Mouse (Mus musculus) lung, postnatal 0 days (tissue): ENCODE measurements around the gene Mcl1. TPM values are rescaled to one million over a fixed set of nuclear protein-coding genes. Genes with fewer than 3 reads are reported as not detected.

Source experiments
- ATAC-seq: fragments of 200-750 bp; cut with Nextera tagmentation; 2 replicates; pipeline ENCODE4 v1.8.0; 2017; ENCODE audit warnings: moderate library complexity
- DNase-seq: peaks from one replicate; pipeline ENCODE4 v3.0.0-alpha.2; 2016; ENCODE audit warnings: low spot score
- H3K27ac ChIP-seq: fragments of 300-500 bp; sonication (generic); 2 replicates; pipeline ENCODE4 v1.5.1; 2014; ENCODE audit warnings: antibody characterized with exemption, mild to moderate bottlenecking, low read length, mixed read lengths
- H3K27me3 ChIP-seq: fragments of 300-500 bp; sonication (generic); replicated peaks from 2 replicates; pipeline ENCODE4 v1.6.1; 2014; ENCODE audit warnings: low read length, mixed read lengths; ENCODE audit not compliant: insufficient read depth
- H3K36me3 ChIP-seq: fragments of 300-500 bp; sonication (generic); 2 replicates; pipeline ENCODE4 v1.6.1; 2014; ENCODE audit warnings: low read length, mixed read lengths; ENCODE audit not compliant: insufficient read depth
- H3K4me1 ChIP-seq: fragments of 300-500 bp; sonication (generic); 2 replicates; pipeline ENCODE4 v1.6.1; 2014; ENCODE audit warnings: antibody characterized with exemption, low read depth, low read length, mixed read lengths; ENCODE audit not compliant: insufficient read depth
- H3K4me2 ChIP-seq: fragments of 300-500 bp; sonication (generic); replicated peaks from 2 replicates; pipeline ENCODE4 v1.6.1; 2014; ENCODE audit warnings: low read depth, mild to moderate bottlenecking, low read length, moderate library complexity, mixed read lengths
- H3K4me3 ChIP-seq: fragments of 300-500 bp; sonication (generic); 2 replicates; pipeline ENCODE4 v1.5.1; 2014; ENCODE audit warnings: low read depth, low read length
- H3K9ac ChIP-seq: fragments of 300-500 bp; sonication (generic); replicated peaks from 2 replicates; pipeline ENCODE4 v1.6.1; 2014; ENCODE audit warnings: low read depth, mild to moderate bottlenecking
- H3K9me3 ChIP-seq: fragments of 300-500 bp; sonication (generic); 2 replicates; pipeline ENCODE4 v1.6.1; 2016; ENCODE audit warnings: low read length, mixed read lengths
- CTCF ChIP-seq: IDR thresholded peaks from 2 replicates; pipeline ENCODE4 v1.5.1; 2016; ENCODE audit warnings: antibody characterized with exemption, mild to moderate bottlenecking
- EP300 ChIP-seq: IDR thresholded peaks from 2 replicates; pipeline ENCODE4 v1.6.1; 2016; ENCODE audit warnings: antibody characterized with exemption, mild to moderate bottlenecking, control low read depth
- WGBS: fragments of 180-500 bp; shearing (Covaris S2); extraction: QIAGEN DNeasy Blood & Tissue Kit; methylation state at CpG from one replicate; pipeline ENCODE4 v1.1.7; 2014; 5-methylcytosine and 5-hydroxymethylcytosine counted together
- polyA plus RNA-seq: library from polyadenylated mRNA; unstranded; fragments of >200 nt; fragmentation: Nextera tagmentation; extraction: Ambion mirVana; gene quantifications from 2 replicates; pipeline ENCODE4 v1.2.1, GENCODE M21; 2015

The Mcl1 gene
- polyA plus RNA-seq, 1 experiment from 2014 or later, result 101 TPM

- WGBS, result 12% methylated on average over 7 of the region's 7 CpGs
- H3K4me3 ChIP-seq, result peak overlapping the region; percentile 99
- no peaks in the 10 kb centered on the region for H3K9me3 ChIP-seq
- DNase-seq (peak; percentile 37), ATAC-seq (no peak)
- H3K4me2 ChIP-seq, result peak overlapping the region; percentile 71
- peak overlapping the region; percentile 100 for H3K9ac ChIP-seq
- peaks cover 44% of the 10 kb centered on the region for H3K4me1 ChIP-seq
- TF ChIP-seq EP300, result no peak
- TF ChIP-seq CTCF, result no peak
- H3K27ac ChIP-seq, result peak overlapping the region; percentile 52
- no peaks in the 10 kb centered on the region for H3K27me3 ChIP-seq
- H3K36me3 ChIP-seq, result peaks cover 26% of the 10 kb centered on the region; the same call in 1 of the 2 replicates
Observed at GRCm38 (mm10) chr3:95661945-95662715, 3.5 kb downstream of the Mcl1 start.

- DNase-seq (no peak), ATAC-seq (no peak)
- Histone ChIP-seq H3K4me3 (peak overlapping the region; percentile 99), H3K9me3 (no peaks in the 10 kb centered on the region), H3K4me2 (peak overlapping the region; percentile 71), H3K27ac (0 out of 2 replicates have a peak overlapping the region, but pooled peaks have one; percentile 90), H3K36me3 (peaks cover 26% of the 10 kb centered on the region; the same call in 1 of the 2 replicates), H3K4me1 (peaks cover 48% of the 10 kb centered on the region), H3K27me3 (no peaks in the 10 kb centered on the region), H3K9ac (no peak overlapping the region; the same call in 1 of the 2 replicates)
- WGBS, result 60% methylated on average over 7 of the region's 7 CpGs
- no peak for TF ChIP-seq CTCF
- no peak for TF ChIP-seq EP300
Observed at GRCm38 (mm10) chr3:95662724-95663449, 4.3 kb downstream of the Mcl1 start.

- peaks cover 26% of the 10 kb centered on the region; the same call in 1 of the 2 replicates for H3K36me3 ChIP-seq
- 63% methylated on average over 2 of the region's 2 CpGs for WGBS
- H3K4me3 ChIP-seq, result no peak overlapping the region
- H3K9me3 ChIP-seq, result no peaks in the 10 kb centered on the region
- no peak overlapping the region for H3K9ac ChIP-seq
- peak overlapping the region; percentile 71; the same call in 1 of the 2 replicates for H3K4me2 ChIP-seq
- ATAC-seq (no peak), DNase-seq (no peak)
- peak overlapping the region; percentile 90 for H3K27ac ChIP-seq
- H3K4me1 ChIP-seq, result peaks cover 51% of the 10 kb centered on the region
- H3K27me3 ChIP-seq, result no peaks in the 10 kb centered on the region
- TF ChIP-seq CTCF, result no peak
- TF ChIP-seq EP300, result no peak
Observed at GRCm38 (mm10) chr3:95663486-95663885, 4.9 kb downstream of the Mcl1 start.

- H3K27ac ChIP-seq, result peak overlapping the region; percentile 90
- H3K9me3 ChIP-seq, result no peaks in the 10 kb centered on the region
- no peaks in the 10 kb centered on the region for H3K27me3 ChIP-seq
- H3K36me3 ChIP-seq, result peaks cover 26% of the 10 kb centered on the region; the same call in 1 of the 2 replicates
- peak overlapping the region; percentile 17; the same call in 1 of the 2 replicates for H3K4me2 ChIP-seq
- TF ChIP-seq CTCF (no peak), EP300 (no peak)
- no peak overlapping the region for H3K9ac ChIP-seq
- ATAC-seq (no peak), DNase-seq (peak; percentile 65)
- WGBS, result 54% methylated on average over 3 of the region's 3 CpGs
- peaks cover 53% of the 10 kb centered on the region for H3K4me1 ChIP-seq
- H3K4me3 ChIP-seq, result no peak overlapping the region
Observed at GRCm38 (mm10) chr3:95663969-95664608, 5.5 kb downstream of the Mcl1 start.

GRCm38 (mm10) chr3:95664940-95665352 is 6.4 kb downstream of the Mcl1 start:
- ATAC-seq (no peak), DNase-seq (peak; percentile 23)
- no peak overlapping the region for H3K4me3 ChIP-seq
- H3K36me3 ChIP-seq, result peaks cover 26% of the 10 kb centered on the region; the same call in 1 of the 2 replicates
- H3K27ac ChIP-seq, result peak overlapping the region; percentile 90
- no peak overlapping the region for H3K9ac ChIP-seq
- H3K9me3 ChIP-seq, result no peaks in the 10 kb centered on the region
- H3K4me2 ChIP-seq, result no peak overlapping the region
- peaks cover 58% of the 10 kb centered on the region for H3K4me1 ChIP-seq
- no peak for TF ChIP-seq EP300
- TF ChIP-seq CTCF, result no peak
- 88% methylated on average over 4 of the region's 4 CpGs for WGBS
- no peaks in the 10 kb centered on the region for H3K27me3 ChIP-seq
